Mouse (Mus musculus) spleen, postnatal 10 days (tissue): ENCODE measurements around the gene Zfand4.

ENCODE experiments used
- DNase-seq, 2 experiments: peaks; one replicate each; pipeline ENCODE4 v3.0.0; 2021 to 2022; ENCODE audit warnings: low spot score in 2 of 2

Zfand4 gene

GRCm38 (mm10) chr6:116371500-116371899, 107.5 kb downstream of the Zfand4 start:
- DNase-seq = no peak

GRCm38 (mm10) chr6:116374136-116374535, 110.1 kb downstream of the Zfand4 start:
- no peak for DNase-seq

GRCm38 (mm10) chr6:116374618-116375017, 110.6 kb downstream of the Zfand4 start:
- no peak for DNase-seq

GRCm38 (mm10) chr6:116378892-116379291, 114.9 kb downstream of the Zfand4 start:
- no peak for DNase-seq
